Mouse (Mus musculus): ENCODE measurements around the gene Efna5. TPM values are rescaled to one million over a fixed set of nuclear protein-coding genes. Genes with fewer than 3 reads are reported as not detected.

Gene Efna5
- total RNA-seq, 1 experiment from 2014 or later, result 25.2 TPM

DNA sequence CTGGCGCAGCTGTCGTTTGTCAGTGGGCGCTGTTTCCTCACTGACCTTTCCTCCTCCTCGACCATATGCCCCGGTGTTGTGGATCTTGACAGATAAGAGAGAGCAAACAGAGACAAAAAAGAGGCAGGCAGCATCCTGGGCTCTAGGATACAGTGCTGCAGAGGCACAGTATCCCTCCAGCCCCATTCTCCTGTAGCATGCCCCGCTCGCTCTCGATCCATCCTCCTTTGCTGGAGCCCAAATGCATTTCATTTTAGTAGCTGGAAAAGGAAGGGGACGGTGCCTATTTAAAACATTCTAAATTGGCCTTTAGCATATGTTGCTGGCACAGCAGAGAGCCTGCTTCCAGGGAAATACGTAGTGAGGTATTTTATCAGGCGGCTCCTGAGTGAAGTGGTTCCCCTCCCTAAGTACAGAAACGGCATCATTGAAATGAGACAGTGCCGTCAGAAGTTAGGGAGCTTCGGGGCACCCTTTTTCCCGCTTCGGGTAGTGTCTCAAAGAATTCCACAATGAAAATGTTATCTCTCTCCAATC, 225.2 kb downstream of the Efna5 start:
- DNase-seq, result no peak

DNA sequence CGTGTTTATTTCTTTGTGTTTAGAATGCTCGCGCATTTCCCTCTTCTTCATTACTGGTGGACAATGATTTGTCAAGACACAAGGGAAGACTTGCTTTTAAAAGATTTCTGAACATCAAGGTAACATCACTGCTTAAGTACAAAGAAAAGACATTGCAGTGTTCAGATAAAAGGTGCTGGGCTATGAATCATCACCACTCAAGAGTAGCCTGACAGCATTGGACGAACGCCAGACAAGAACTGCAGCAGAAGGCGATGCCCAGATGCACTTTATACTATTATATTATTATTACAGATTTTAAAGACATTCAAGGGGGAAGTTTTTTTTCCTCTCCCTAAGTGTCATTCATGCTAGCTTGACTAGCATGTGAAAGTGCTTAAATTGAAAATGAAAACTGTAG, 228.7 kb downstream of the Efna5 start:
- DNase-seq, result peak; percentile 57

DNA sequence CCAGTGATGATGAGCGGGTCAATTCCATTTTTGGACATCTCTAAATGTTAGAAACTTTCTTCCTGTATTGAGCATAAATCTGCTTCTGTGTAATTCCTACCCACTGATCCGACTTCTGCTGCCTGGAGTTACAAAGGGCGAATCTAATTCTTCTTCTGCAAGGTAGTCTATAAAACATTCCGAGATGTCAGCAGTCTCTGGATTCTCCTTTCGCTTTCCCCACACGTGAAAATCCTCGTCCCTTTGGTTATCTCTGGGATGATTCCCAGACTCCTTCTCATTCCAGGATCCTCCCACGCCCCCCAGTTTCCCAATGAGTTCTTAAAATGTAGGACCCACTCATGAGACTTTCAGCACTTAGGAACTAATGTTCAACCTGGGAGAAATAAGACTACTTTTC, 229.4 kb downstream of the Efna5 start:
- no peak for DNase-seq

DNA sequence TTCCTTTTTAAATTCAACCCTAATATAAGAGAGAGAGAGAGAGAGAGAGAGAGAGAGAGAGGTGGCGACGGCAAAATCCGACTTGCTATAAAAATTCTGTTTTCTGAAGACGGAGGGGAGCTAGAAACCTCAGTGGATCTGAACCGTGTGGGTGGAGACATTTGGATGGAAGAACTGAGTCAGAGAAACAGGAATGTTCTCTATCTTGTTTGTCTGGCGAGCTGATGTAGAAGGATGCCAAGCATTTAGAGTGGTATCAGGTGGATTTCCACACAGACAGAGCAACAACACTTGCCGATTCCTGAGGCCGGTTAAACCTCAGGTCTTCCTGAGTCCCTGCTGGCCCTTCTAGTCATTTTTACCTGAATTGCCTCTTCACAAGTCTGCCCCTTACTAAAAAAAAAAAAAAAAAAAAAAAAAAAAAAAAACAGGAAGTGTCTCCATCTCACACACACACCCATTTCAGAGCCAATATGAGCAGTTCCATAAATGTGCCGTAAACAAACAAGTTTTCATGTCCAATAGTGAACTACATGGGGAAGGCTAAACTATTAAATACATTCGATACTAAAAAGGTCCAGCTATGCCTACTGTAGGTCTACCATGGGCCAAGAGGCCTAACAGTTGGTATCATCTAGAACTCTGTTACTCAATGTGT, 231.7 kb downstream of the Efna5 start:
- DNase-seq, result no peak

DNA sequence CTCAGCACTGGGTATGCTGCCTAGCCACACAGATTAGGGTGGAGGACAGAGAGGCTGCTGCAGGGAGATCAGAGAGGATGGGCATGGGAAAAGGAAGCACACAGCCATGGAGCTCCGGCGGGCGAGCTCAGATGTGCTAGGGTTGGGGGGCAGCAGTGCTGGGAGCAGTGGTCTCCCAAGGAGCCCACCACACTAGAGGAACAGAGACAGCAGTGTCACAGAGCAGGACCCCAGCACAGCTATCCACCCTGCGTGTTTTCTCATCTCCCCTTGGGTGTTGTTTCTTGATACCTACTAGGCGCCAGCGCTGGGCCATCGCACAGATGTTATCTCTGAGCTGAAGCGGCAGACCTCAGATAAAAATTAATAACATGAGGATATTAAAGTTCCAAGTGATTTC, 234.3 kb downstream of the Efna5 start:
- no peak for DNase-seq

DNA sequence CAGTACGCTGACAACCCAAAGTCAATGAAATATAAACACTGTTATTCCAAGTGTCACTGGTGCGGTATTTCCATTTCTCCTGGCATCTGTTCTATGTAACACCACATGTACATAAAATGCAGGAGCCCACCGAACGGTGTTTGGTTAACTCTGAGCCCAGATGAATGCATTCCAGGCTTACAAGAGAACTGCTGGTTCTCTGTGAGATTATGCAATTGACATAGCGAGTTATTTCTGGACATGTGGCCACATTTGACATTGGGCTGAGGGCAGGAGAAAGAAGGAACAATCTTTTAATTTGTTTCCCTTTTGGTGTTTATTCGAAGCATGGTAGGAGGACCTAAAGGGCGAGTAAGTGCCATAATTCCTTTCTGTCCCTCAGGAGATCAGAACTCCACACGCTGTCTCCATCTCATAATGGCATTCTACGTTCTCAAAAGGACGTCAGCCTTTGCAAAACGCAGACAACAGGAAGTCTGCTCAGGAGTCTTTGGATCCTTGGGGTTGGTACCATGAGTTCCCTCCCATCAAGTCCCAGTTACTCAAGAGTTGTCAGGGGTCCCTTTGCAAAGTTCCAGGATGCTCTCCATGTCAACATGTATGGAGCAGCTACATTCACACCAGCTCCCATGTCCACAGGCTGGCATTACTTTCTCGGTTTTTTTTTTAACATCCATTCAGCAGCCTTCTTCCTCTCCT, 238.5 kb downstream of the Efna5 start:
- peak; percentile 16 for DNase-seq

DNA sequence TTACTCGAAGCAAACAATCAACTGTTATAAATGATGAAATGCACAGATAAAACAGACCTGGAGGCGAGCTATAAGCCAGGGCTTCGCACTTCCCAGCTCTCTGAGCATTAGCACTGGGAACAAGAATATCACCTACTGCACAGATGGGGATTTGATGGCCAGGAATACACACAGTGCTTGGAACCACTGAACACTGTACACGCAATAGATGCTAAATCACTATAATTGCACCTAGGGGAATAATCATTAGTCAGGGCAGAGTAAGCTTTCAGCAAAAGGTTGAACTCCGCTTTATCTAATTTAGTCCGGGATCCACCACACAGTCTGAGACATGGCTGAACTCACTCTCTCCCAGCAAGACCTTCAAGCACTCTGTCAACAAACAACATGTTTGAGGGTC, 240.5 kb downstream of the Efna5 start:
- DNase-seq, result no peak

DNA sequence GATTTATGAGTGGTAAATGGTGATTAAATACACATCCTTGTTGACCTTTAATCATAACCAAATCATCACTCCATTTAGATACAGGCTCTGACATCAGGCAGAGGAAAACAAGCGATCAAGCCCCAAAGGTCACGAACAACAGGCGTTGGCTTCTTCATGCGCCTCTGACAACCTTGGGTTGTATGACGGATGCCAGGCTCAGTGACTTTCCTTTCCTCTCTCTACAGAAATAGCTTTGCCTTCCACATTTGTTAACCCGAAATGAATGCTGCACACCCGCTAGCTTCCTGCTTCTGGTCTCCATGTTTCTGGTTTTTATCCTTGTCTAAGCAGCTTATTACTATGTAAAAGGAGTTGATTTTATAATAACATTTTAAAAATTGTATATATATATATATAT, 244.2 kb downstream of the Efna5 start:
- DNase-seq, result peak; percentile 52

DNA sequence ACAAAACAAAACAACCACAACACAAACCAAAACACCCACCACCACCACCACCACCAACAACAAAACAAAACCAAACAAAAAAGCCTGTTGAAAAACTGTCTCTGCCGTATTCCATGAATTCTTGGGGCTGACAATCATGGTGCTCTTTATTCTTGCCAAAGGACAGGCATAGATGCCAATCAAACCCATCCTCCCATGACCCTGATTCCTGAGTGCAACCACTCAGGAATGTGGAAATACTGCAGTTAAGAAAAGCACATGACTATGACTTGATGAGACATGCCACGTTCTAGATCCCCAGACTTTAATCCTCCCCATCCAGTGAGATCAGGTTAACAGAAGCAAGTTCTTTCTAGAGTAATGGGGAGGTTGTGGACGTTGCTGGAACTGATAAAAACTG, 246.2 kb downstream of the Efna5 start:
- DNase-seq, result no peak

DNA sequence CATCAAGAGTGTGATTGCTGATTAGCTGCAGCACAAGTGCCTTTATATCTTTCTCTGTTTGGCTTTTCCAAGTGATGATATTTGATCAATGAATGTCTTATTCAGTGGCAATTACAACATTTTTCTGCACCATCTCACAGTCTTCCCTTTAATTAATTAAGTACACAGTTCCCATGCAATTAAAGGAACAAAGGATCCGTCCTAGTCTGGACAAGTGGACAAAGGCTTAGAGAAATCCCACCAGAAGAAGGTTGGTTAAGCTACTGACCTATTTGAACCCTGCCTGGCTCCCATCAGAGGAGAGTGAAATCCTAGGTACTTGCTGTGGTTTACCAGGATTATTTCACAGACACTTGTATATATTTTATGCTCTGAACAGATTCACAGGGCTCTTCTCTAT, 252.6 kb downstream of the Efna5 start:
- no peak for DNase-seq

DNA sequence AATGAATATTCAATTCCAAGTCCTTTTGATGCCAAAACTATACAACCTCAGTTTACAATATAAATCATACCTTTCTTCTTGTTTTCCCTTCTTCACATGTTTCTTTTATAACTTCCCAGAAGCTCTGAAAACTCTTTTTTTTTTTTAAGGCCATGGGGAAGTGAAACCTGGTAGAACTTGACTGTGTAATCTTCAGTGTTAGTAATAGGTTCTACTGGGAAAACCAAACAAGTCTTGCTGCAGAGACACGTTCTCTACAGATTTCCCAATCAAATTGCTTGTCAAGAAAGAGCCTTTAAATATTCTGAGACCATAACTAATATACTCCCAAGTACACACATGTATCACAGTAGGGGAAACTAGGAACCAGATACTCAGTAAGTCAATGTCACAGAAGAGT, 253.6 kb downstream of the Efna5 start:
- DNase-seq, result no peak

DNA sequence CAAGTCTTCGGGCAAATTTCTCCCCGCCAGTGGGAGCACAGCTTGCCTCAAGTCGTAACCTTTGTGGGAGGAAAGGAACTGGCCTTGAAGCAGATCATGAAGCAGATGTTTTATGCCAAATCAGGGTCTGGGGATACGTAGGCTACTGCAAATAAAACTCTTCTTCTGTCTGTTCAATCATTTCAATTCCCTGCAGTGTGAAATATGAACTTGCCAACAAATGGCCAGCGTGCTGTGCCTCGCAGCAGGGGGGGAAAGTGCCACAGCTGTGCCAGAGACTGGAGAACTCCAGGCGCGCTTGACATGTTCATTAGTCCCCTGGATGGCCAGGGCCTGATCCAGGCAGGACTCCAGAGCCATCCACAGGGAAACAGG, 255.5 kb downstream of the Efna5 start:
- DNase-seq, result peak; percentile 27

DNA sequence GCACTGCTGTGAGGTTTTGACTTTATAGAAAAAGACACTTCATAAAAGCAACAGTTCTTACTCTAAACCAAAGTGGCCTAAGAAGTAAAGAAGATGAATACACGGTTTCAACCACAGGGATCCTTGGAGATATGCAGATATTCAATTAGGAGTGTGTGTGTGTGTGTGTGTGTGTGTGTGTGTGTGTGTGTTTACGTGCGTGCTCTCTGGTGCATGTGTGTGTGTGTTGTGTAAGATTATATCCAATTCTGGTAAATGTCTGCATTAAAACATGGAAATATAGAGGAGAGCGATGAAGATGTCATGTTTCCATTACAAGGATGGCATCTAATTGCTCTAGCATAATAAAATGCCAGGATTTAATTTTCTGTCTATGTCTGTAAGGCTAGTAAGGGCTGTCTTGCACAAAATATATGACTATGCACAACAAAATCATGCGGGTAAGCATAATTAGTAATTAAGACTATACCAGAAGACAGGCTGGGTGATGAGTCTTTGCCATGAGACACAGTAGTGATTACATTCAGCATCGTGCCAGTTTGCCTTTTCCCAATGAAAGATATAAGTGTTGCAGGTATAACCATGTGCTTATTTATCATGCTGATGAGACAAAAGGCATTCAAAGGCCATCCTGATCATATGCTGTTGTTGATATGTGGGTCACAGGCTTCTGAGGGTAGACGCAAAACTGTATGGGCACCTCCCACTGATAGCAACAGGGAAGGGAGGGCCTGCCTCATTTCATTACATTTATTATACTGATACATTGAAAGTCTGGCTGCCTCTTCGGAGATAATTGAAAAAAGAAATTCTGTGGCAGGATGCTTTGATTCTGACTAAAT, 256.1 kb downstream of the Efna5 start:
- no peak for DNase-seq

DNA sequence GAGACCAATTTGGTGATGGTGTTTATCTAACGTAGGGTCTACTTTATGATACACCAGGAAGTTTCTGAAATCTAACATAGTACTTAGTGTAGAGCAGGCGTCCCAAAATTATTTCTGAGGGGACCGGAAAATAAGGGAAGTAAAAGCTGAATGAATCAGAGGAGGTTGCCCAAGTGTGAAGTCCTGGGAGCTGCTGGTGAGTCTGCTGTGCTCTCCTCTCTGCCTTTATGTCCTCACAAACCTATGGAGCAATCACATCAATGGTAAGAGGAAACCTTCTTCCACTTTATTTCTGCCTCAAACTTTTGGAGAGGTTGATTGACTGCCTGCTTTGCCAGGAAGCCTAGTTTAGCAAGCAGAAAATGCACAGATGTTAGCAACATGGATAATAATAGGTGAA, 257.9 kb downstream of the Efna5 start:
- no peak for DNase-seq

DNA sequence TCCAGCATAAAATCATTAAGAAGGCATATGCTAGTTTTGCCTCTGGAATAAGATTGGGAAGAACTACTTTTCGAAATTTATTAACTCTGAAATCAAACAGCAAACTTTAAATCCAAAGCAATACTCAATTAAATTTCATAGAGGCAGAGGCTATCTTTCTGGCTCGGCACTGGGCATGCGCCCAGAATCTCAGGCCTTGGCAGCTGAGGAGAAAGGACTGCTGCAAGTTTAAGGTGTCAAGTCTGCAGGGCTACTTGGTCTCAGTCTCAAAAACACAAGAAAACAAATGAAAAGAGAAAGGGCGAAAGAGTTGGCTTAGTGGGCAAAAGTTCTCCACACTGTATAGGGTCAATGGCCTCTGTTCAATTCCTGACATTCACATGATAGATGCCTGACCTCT, 258.6 kb downstream of the Efna5 start:
- DNase-seq, result peak; percentile 64

DNA sequence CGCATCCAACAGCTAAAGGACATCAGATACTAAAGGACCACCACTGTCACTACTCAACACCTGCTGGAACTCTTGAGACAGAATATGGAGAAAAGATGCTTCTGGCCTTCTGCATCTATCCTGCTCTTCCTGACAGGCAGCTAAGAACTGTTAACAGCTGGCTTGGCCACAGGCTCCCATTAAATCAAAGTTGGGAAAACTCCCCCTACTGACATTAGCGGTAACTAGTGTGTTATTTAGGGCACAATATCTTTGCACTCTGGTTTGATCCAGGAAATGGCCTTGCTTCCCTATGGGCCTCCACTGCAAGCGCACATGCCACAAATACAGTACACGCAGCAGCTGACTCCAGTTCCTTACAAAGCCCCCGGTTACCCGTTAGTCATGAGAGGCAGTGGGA, 266.0 kb downstream of the Efna5 start:
- DNase-seq, result no peak

DNA sequence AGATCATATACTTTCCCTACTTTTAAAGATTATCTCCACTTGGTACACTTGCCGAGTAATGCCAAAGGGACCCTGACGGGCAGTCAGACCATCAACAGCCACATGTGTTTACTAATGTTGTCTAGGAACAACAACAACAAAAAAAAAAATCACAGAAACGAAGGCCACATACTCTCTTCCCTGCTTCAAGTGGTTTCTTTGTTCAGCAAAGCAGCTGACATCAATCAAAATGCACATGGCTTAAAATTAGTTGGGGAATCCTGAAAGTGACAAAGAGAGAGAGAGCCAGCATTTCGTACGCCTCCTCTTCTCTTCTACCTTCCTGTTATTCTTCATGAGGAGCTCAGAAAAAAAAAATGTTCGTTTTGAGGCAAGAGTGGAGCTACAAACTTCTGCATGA, 266.4 kb downstream of the Efna5 start:
- no peak for DNase-seq

DNA sequence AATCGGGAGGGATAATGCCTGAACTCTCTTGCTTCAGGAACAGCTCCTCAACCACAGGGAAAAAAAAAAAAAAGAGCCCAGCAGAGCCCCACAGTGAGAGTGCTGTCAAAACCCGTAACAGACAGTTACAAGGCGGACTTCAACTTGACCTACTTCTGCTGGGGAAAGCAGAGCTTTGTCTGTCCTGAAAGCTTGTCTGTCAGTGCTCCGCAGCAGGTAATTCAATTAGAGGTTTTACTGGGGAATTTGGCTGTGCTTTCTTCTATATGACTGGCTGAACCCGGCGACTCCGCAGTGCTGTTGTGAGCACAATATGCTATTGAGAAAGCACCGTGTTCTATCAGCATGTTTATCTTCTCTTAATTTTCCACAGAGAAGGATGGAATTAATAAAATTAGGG, 266.9 kb downstream of the Efna5 start:
- no peak for DNase-seq

DNA sequence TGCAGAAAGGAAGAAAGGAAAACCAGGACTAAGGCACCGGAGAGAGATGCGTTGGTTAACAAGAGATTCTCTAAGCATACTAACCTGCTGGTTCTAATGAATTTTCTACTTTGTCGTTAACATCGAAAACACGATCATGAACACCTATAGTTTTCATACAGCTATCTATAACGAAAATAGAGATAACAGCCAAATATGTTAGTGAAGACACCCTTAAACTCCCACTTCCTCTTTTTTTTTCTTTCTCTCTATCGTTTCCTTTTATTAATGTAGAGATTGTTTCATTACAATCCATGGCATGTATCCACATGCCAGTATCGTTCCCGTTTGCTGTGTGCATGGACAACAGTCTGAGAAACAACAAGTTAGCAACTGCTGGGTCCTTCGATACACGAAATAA, 267.9 kb downstream of the Efna5 start:
- no peak for DNase-seq

DNA sequence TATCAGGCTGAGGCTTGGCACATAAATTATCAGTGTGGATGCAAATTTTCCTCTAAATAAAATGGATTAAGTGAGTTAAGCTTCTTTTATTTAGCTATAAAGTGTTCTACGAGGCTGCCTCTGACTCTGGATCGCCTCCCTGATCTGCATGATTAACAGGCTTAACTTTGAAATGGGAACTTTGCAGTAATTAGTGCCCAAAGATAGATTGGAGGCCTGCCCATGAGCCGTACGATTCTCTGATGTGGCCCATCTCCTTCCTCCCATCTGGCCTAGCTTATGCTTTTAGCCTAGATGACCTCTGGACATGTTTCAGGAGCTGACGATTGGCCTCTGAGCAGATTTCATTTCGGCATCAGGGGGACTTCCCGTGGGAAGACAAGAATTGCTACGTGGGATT, 273.0 kb downstream of the Efna5 start:
- DNase-seq, result no peak

DNA sequence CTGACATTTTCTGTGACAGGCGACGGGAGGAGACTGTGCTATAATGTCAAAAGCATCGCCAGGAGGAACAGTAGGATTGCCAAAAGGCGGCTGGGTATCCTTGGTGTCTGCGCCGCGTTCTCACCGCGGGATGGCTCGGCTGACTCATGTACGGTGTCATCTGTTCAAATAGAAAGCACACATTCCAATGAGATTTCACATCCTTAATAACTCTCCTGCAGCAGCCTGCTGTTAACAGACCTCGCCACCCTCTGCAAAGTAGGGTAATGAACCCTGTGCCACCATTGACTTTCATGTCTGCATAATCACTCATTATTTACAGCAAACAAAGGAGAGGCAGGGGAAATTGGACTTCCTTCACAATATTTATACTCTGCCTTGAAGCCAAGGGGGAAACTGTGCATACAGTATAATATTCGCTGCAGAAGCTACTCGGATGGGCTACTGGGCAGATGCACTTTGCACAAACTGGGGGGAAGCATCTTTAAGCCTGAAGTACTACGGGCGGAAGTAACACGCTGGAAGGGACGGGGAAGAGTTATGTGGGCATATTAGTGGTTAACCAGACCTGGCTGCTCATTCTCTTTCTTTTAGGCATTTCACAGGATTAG, 273.7 kb downstream of the Efna5 start:
- peak; percentile 61 for DNase-seq

DNA sequence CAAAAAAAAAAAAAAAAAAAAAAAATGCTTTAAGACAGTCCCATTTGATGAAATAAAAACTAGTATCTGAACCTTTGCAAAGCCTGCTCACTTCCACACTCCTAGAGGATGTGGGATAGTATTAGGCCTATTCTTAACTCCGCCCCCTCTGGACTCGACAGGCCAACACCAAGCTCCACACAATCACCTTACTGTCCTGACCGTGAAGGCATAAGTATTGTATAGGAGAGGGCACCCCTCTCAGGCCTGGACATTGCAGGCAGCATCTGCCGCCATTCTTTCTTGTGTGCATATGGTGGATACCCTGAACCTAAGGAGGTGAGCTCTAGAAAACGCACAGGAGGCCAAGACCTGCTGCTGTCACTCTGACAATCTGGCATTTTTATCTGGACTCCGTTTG, 274.4 kb downstream of the Efna5 start:
- DNase-seq, result no peak

DNA sequence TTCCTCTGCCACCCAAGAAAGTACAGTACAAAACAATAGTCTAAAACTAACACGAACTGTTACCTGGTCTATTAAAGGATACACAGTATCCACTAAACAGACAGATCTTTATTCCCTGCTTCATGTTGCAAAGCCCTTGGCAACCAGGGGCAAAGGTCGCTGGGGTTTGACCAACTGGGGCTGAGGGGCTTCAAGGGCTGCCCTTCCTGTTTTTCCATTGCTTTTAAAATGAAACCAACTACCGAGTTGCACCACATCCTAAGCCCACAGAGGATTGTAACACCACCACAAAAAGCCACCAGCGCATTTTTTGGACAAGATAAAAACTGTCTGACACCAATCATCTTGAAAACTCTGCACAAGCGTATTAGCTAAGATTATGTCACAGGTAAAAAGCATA, 276.8 kb downstream of the Efna5 start:
- no peak for DNase-seq

All from adrenal gland, postnatal 14 days (tissue).